Mouse (Mus musculus): ENCODE measurements around the gene Ube2v1. TPM values are rescaled to one million over a fixed set of nuclear protein-coding genes. Genes with fewer than 3 reads are reported as not detected.

Ube2v1 gene
- total and polyA plus RNA-seq, 2 experiments from 2014 or later, result 94.6 to 152 TPM

DNA sequence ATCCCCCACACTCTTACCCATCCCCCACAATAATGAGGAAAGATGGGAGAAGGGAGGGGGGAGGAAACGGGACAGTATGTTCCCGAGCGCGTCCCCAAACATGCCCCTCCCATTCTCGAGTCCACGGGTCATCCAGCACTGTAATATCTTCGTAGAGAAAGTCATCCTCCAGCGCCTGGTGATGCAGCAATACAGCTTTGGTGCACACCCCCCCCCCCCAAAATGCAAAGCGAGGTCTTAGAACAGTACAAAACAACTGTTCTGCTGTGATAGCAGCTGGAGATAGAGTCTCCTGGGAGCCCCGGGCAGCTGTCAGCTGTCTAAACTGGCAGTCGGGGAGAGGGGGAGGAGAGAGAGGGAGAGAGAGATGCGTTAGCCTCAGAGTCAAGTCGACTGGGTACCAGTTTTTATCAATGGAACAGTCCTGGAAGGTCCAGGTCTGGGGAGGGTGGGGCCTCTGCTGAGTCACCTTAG, 40.4 kb upstream of the Ube2v1 start:
- Histone ChIP-seq H3K9me3 (replicated peaks; ENCODE audit: control insufficient read depth, low read length) (no peaks in the 10 kb centered on the region), H3K36me3 (replicated peaks; ENCODE audit: control insufficient read depth, insufficient read depth, low read length) (no peaks in the 10 kb centered on the region), H3K27ac (ENCODE audit: low read depth) (no peak overlapping the region), H3K9ac (replicated peaks; ENCODE audit: low read depth, low read length) (no peak overlapping the region), H3K4me3 (ENCODE audit: low read depth, low read length) (no peak overlapping the region), H3K4me1 (ENCODE audit: control insufficient read depth, insufficient read depth) (no peaks in the 10 kb centered on the region), H3K27me3 (ENCODE audit: control insufficient read depth, insufficient read depth, low read length) (no peaks in the 10 kb centered on the region), H3K4me2 (ENCODE audit: low read depth, low read length) (no peak overlapping the region)
- ATAC-seq (ENCODE audit: insufficient read depth, low read depth) (peak; percentile 40; the same call in 1 of the 2 replicates), DNase-seq (ENCODE audit: low spot score) (peak; percentile 21)
- TF ChIP-seq EP300 (IDR thresholded peaks at IDR 0.05; ENCODE audit: low read depth), result no peak
- no peak for TF ChIP-seq CTCF (IDR thresholded peaks at IDR 0.05; ENCODE audit: low read depth)
- WGBS, result 24% methylated on average over 13 of the region's 13 CpGs

DNA sequence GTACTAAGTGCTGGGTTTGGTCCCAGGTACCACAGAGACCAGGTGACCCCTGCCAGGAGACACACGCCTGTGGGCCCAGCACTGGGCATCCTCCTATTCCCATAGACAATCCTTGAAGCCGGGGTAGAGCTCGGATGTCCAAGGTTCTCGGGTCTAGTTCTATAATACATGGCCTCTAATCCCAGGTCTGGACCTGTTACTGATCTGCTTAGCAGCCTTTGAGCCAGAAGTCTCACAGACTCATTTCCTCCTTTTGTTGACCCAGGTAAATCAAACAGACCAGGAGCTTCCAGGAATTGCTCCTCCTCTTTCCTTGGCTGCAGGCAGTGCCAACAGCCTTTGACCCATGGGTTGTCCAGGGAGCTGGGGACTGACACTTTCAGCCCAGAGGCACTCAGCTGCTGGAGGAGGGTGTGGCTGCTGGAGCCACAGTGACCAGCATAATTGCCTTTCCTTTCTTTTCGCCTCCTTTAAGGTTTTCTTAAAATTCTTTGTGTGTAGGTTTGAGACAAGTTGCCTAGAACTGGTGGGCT, 39.3 kb upstream of the Ube2v1 start:
- Histone ChIP-seq H3K4me1 (ENCODE audit: control insufficient read depth, insufficient read depth) (no peaks in the 10 kb centered on the region), H3K4me3 (ENCODE audit: low read depth, low read length) (no peak overlapping the region), H3K9ac (replicated peaks; ENCODE audit: low read depth, low read length) (no peak overlapping the region), H3K27ac (ENCODE audit: low read depth) (0 out of 2 replicates have a peak overlapping the region, but pooled peaks have one; percentile 7), H3K36me3 (replicated peaks; ENCODE audit: control insufficient read depth, insufficient read depth, low read length) (no peaks in the 10 kb centered on the region), H3K4me2 (ENCODE audit: low read depth, low read length) (no peak overlapping the region), H3K27me3 (ENCODE audit: control insufficient read depth, insufficient read depth, low read length) (no peaks in the 10 kb centered on the region), H3K9me3 (replicated peaks; ENCODE audit: control insufficient read depth, low read length) (no peaks in the 10 kb centered on the region)
- WGBS, result 73% methylated on average over 5 of the region's 5 CpGs
- TF ChIP-seq EP300 (IDR thresholded peaks at IDR 0.05; ENCODE audit: low read depth), result no peak
- TF ChIP-seq CTCF (IDR thresholded peaks at IDR 0.05; ENCODE audit: low read depth), result no peak
- DNase-seq (ENCODE audit: low spot score), result peak; percentile 9
- no peak for ATAC-seq (ENCODE audit: insufficient read depth, low read depth)

DNA sequence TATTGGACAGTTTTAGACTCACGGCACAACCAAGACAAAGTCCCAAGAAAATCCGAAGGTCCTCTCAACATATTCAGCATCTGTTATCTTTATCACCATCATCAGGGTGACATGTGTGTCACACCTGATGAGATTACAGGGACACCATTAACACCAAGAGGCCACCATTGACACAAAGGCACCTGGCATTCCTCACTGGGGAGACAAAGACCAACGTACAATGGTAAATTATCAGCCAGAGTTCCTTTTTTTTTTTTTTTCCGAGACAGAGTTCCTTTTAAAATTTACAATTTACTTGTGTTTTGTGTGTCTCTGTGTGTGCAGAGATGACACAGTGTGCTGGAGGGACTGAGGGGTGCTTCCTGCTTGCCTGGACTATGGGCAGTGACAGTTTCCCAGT, 37.5 kb upstream of the Ube2v1 start:
- no peaks in the 10 kb centered on the region for H3K36me3 ChIP-seq (replicated peaks; ENCODE audit: control insufficient read depth, insufficient read depth, low read length)
- ATAC-seq (ENCODE audit: insufficient read depth, low read depth), result no peak
- no peak overlapping the region for H3K4me2 ChIP-seq (ENCODE audit: low read depth, low read length)
- H3K4me3 ChIP-seq (ENCODE audit: low read depth, low read length), result no peak overlapping the region
- H3K27me3 ChIP-seq (ENCODE audit: control insufficient read depth, insufficient read depth, low read length), result no peaks in the 10 kb centered on the region
- no peak for TF ChIP-seq EP300 (IDR thresholded peaks at IDR 0.05; ENCODE audit: low read depth)
- no peak for TF ChIP-seq CTCF (IDR thresholded peaks at IDR 0.05; ENCODE audit: low read depth)
- H3K9ac ChIP-seq (replicated peaks; ENCODE audit: low read depth, low read length), result no peak overlapping the region
- no peak overlapping the region for H3K27ac ChIP-seq (ENCODE audit: low read depth)
- DNase-seq (ENCODE audit: low spot score), result no peak
- H3K9me3 ChIP-seq (replicated peaks; ENCODE audit: control insufficient read depth, low read length), result no peaks in the 10 kb centered on the region
- WGBS, result 63% methylated on average over 4 of the region's 4 CpGs
- H3K4me1 ChIP-seq (ENCODE audit: control insufficient read depth, insufficient read depth), result no peaks in the 10 kb centered on the region

DNA sequence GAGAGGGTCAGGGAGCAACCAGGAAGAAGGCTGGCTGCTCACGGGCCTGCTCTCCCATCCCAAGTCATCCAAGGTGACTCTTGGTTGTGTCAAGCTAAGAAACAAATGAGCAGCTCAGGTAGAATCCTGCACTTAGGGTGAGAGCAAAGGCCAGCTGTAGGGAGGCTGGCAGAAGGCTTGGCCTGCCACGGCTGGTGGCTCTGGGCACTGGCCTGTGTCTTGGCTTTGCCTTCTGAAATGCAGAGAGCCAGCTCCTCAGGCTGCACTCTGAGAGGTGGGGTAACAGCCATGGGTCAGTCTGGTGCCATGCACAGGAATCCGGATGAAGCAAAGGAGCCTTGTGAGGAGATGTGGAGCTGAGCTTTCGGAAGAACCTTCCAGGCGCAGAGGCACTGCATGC, 36.5 kb upstream of the Ube2v1 start:
- no peak for ATAC-seq (ENCODE audit: insufficient read depth, low read depth)
- WGBS, result 81% methylated on average over 5 of the region's 5 CpGs
- H3K36me3 ChIP-seq (replicated peaks; ENCODE audit: control insufficient read depth, insufficient read depth, low read length), result no peaks in the 10 kb centered on the region

DNA sequence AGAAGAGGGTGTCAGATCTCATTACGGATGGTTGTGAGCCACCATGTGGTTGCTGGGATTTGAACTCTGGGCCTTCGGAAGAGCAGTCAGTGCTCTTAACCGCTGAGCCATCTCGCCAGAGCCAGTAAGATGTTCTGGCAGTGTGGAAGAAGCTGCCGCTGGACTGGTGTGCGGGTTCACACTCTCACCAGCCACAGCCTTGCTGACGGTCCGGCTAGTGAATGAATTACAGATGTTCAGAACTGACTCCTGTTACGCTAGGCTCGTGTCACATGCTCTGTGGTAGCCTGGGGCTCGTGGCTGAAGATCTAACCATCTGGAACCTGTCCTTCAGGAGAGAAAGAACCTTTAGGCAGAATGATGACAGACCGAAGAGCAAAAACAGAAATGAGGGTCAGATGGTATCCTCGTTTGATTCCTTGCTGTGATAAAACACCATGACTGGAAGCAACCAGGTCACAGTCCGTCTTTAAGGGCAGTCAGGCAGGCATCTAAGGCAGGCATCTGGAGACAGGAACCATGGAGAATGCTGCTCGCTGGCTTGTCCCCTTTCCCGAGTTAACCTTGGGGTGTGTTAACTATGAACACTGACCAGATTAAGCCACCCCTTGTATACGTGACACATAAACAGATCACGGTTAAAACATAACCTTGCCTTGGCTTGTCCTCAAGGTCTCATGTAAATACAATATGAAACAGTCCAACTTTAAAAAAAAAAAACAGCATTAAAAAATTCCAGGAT, 34.2 kb upstream of the Ube2v1 start:
- 77% methylated on average over 18 of the region's 18 CpGs for WGBS
- H3K4me3 ChIP-seq (ENCODE audit: low read depth, low read length), result no peak overlapping the region
- no peak for DNase-seq (ENCODE audit: low spot score)
- H3K36me3 ChIP-seq (replicated peaks; ENCODE audit: control insufficient read depth, insufficient read depth, low read length), result no peaks in the 10 kb centered on the region
- H3K4me2 ChIP-seq (ENCODE audit: low read depth, low read length), result no peak overlapping the region
- TF ChIP-seq EP300 (IDR thresholded peaks at IDR 0.05; ENCODE audit: low read depth) (no peak), CTCF (IDR thresholded peaks at IDR 0.05; ENCODE audit: low read depth) (no peak)
- H3K4me1 ChIP-seq (ENCODE audit: control insufficient read depth, insufficient read depth), result 0 out of 2 replicates have a peak, but pooled peaks cover 3% of the 10 kb centered on the region
- H3K9ac ChIP-seq (replicated peaks; ENCODE audit: low read depth, low read length), result no peak overlapping the region
- no peaks in the 10 kb centered on the region for H3K9me3 ChIP-seq (replicated peaks; ENCODE audit: control insufficient read depth, low read length)
- no peak for ATAC-seq (ENCODE audit: insufficient read depth, low read depth)
- no peak overlapping the region for H3K27ac ChIP-seq (ENCODE audit: low read depth)
- H3K27me3 ChIP-seq (ENCODE audit: control insufficient read depth, insufficient read depth, low read length), result no peaks in the 10 kb centered on the region

More for the DNA sequence above, 36.5 kb upstream of the Ube2v1 start:
- H3K4me2 ChIP-seq (ENCODE audit: low read depth, low read length), result no peak overlapping the region
- H3K27ac ChIP-seq (ENCODE audit: low read depth), result no peak overlapping the region
- no peaks in the 10 kb centered on the region for H3K27me3 ChIP-seq (ENCODE audit: control insufficient read depth, insufficient read depth, low read length)
- no peak for DNase-seq (ENCODE audit: low spot score)
- H3K4me3 ChIP-seq (ENCODE audit: low read depth, low read length), result no peak overlapping the region
- H3K4me1 ChIP-seq (ENCODE audit: control insufficient read depth, insufficient read depth), result no peaks in the 10 kb centered on the region
- no peak overlapping the region for H3K9ac ChIP-seq (replicated peaks; ENCODE audit: low read depth, low read length)
- H3K9me3 ChIP-seq (replicated peaks; ENCODE audit: control insufficient read depth, low read length), result no peaks in the 10 kb centered on the region
- no peak for TF ChIP-seq EP300 (IDR thresholded peaks at IDR 0.05; ENCODE audit: low read depth)
- no peak for TF ChIP-seq CTCF (IDR thresholded peaks at IDR 0.05; ENCODE audit: low read depth)
